Mouse (Mus musculus): ENCODE results near the gene Cd180. TPM values are rescaled to one million over a fixed set of nuclear protein-coding genes. Genes with fewer than 3 reads are reported as not detected.

Cd180 gene
- polyA plus RNA-seq, 1 experiment from 2014 or later: 0.67 TPM

DNA sequence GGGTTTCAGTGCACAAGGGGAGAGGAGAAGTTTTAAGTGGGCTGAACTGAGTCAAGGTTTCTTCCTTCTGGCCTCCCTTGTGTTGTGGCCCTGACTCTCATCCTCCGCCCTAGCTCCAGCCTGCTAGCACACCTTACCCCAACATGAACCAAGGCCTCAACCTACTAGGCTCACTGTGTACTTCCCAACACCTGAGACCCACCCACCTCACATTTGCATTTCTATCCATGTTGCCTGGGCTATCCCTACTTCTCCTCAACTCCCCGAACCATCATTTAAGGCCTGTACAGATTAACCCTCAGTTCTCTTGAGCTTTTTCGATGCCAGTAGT is 51.9 kb downstream of the Cd180 start:
- WGBS: 99% methylated on average over 3 of the region's 3 CpGs
- H3K9me3 ChIP-seq (ENCODE audit: control insufficient read depth, low read length): no peaks in the 10 kb centered on the region
- H3K4me1 ChIP-seq (ENCODE audit: control insufficient read depth, insufficient read depth, low read length): no peaks in the 10 kb centered on the region
- no peaks in the 10 kb centered on the region for H3K27me3 ChIP-seq (ENCODE audit: control insufficient read depth, insufficient read depth, low read length)
- no peak overlapping the region for H3K4me3 ChIP-seq (ENCODE audit: low read depth, low read length)
- no peak overlapping the region for H3K4me2 ChIP-seq
- DNase-seq (ENCODE audit: low spot score, missing footprints) (no peak), ATAC-seq (ENCODE audit: low FRiP score) (peak; percentile 52; the same call in 1 of the 2 replicates)
- no peaks in the 10 kb centered on the region for H3K36me3 ChIP-seq (ENCODE audit: control insufficient read depth, insufficient read depth, low read length)
- H3K27ac ChIP-seq (ENCODE audit: low read depth, low read length): no peak overlapping the region
- no peak overlapping the region for H3K9ac ChIP-seq (ENCODE audit: low read length)

GRCm38 (mm10) chr13:102745626-102746342 is 52.4 kb downstream of the Cd180 start:
- WGBS: 83% methylated on average over 9 of the region's 9 CpGs

GRCm38 (mm10) chr13:102746803-102747561 is 53.6 kb downstream of the Cd180 start:
- ATAC-seq (ENCODE audit: low FRiP score) (no peak), DNase-seq (ENCODE audit: low spot score, missing footprints) (no peak)
- Histone ChIP-seq H3K4me2 (no peak overlapping the region), H3K27ac (ENCODE audit: low read depth, low read length) (no peak overlapping the region), H3K9ac (ENCODE audit: low read length) (no peak overlapping the region), H3K4me1 (ENCODE audit: control insufficient read depth, insufficient read depth, low read length) (no peaks in the 10 kb centered on the region), H3K36me3 (ENCODE audit: control insufficient read depth, insufficient read depth, low read length) (no peaks in the 10 kb centered on the region), H3K9me3 (ENCODE audit: control insufficient read depth, low read length) (no peaks in the 10 kb centered on the region), H3K4me3 (ENCODE audit: low read depth, low read length) (no peak overlapping the region), H3K27me3 (ENCODE audit: control insufficient read depth, insufficient read depth, low read length) (no peaks in the 10 kb centered on the region)
- 93% methylated on average over 17 of the region's 17 CpGs for WGBS

More at GRCm38 (mm10) chr13:102745626-102746342, 52.4 kb downstream of the Cd180 start:
- DNase-seq (ENCODE audit: low spot score, missing footprints) (peak; percentile 59), ATAC-seq (ENCODE audit: low FRiP score) (no peak)
- Histone ChIP-seq H3K9ac (ENCODE audit: low read length) (no peak overlapping the region), H3K27me3 (ENCODE audit: control insufficient read depth, insufficient read depth, low read length) (no peaks in the 10 kb centered on the region), H3K36me3 (ENCODE audit: control insufficient read depth, insufficient read depth, low read length) (no peaks in the 10 kb centered on the region), H3K27ac (ENCODE audit: low read depth, low read length) (no peak overlapping the region), H3K4me2 (no peak overlapping the region), H3K9me3 (ENCODE audit: control insufficient read depth, low read length) (no peaks in the 10 kb centered on the region), H3K4me1 (ENCODE audit: control insufficient read depth, insufficient read depth, low read length) (no peaks in the 10 kb centered on the region), H3K4me3 (ENCODE audit: low read depth, low read length) (no peak overlapping the region)

DNA sequence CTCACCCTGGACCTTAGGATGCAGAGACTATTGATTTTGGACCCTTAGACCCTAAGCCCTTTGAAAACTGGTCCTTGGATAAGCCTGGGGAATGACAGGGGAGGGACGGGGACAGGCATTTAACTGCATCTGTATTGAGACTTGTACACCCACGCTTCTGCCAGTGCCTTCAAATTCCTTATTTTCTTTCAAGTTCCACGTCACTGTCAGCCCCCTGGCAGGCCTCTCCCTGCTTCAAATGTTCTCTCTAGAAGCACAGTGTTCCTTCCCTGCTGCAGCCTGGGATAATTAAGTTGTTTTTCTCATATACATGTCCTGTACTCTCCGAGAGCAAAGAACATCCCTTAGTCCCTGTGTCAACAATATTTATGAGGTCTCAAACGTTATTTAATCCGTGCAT is 55.8 kb downstream of the Cd180 start:
- H3K9ac ChIP-seq (ENCODE audit: low read length): no peak overlapping the region
- no peak overlapping the region for H3K4me2 ChIP-seq
- H3K27me3 ChIP-seq (ENCODE audit: control insufficient read depth, insufficient read depth, low read length): no peaks in the 10 kb centered on the region
- WGBS: 69% methylated on average over 6 of the region's 6 CpGs
- no peaks in the 10 kb centered on the region for H3K4me1 ChIP-seq (ENCODE audit: control insufficient read depth, insufficient read depth, low read length)
- no peaks in the 10 kb centered on the region for H3K36me3 ChIP-seq (ENCODE audit: control insufficient read depth, insufficient read depth, low read length)
- ATAC-seq (ENCODE audit: low FRiP score) (no peak), DNase-seq (ENCODE audit: low spot score, missing footprints) (no peak)
- no peaks in the 10 kb centered on the region for H3K9me3 ChIP-seq (ENCODE audit: control insufficient read depth, low read length)
- H3K27ac ChIP-seq (ENCODE audit: low read depth, low read length): no peak overlapping the region
- H3K4me3 ChIP-seq (ENCODE audit: low read depth, low read length): no peak overlapping the region

DNA sequence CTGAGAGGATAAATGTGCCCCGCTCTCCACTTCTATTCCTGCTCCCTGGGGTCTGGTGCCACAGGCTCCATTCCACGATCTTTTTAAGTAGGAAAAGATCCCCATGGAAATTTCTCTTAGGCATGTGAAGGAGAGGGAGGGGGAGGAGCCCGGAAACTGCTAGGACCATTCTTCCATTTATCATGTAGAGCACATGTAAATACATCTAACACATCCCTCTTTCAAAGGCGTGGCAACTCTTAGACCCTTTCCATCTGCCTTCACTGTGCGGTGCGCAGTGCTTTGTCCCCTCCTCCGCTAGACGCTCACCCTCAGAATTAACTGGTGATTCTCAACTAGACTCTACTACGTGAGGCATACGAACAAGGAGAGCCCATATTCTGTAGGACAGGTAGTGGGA is 56.5 kb downstream of the Cd180 start:
- H3K27me3 ChIP-seq (ENCODE audit: control insufficient read depth, insufficient read depth, low read length): no peaks in the 10 kb centered on the region
- ATAC-seq (ENCODE audit: low FRiP score): no peak
- 90% methylated on average over 10 of the region's 10 CpGs for WGBS

DNA sequence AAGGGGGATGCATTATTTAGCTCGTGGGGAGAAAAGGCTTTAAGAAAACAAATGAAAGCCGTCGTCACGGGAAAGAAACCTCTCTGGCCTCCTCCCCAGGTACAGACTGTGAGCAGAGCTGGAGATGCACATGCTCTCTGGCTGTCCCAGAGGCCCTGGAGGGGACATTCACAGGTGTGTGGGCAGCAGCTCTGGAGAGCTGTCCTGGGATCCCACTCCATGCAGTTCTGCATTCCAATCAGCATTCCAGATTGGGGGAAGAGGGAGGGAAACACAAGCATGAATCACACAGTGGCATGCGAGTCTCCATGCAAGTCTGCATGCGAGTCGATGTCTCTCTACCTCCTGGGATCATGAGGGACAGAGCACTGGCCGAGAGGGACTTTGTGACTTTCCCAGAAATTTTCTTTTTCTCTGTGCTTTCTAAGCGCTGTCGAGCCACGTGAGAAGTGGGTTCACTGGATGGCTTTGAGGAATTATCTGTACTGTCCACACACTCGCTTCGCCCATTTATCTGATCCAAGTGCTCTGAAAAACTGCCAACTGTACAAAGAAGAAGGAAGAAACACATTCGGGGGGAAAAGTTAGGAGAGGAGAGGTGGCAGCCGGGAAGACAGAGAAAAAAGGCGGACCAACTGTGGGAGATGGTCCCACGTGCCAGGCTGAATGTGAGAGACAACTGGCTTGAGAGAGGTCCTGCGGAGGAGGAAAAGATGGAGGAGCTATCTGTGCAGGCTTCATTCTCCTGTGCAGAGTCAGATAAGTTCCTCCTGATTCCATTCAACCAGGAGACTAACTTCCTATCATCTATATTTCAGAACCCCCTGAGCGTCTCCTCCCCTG is 60.6 kb downstream of the Cd180 start:
- WGBS: 89% methylated on average over 19 of the region's 19 CpGs
- no peak overlapping the region for H3K4me2 ChIP-seq
- H3K4me1 ChIP-seq (ENCODE audit: control insufficient read depth, insufficient read depth, low read length): no peaks in the 10 kb centered on the region
- no peak overlapping the region for H3K9ac ChIP-seq (ENCODE audit: low read length)
- H3K36me3 ChIP-seq (ENCODE audit: control insufficient read depth, insufficient read depth, low read length): no peaks in the 10 kb centered on the region
- ATAC-seq (ENCODE audit: low FRiP score) (no peak), DNase-seq (ENCODE audit: low spot score, missing footprints) (no peak)
- no peak overlapping the region for H3K4me3 ChIP-seq (ENCODE audit: low read depth, low read length)
- H3K9me3 ChIP-seq (ENCODE audit: control insufficient read depth, low read length): no peaks in the 10 kb centered on the region
- no peaks in the 10 kb centered on the region for H3K27me3 ChIP-seq (ENCODE audit: control insufficient read depth, insufficient read depth, low read length)
- H3K27ac ChIP-seq (ENCODE audit: low read depth, low read length): no peak overlapping the region

More for the DNA sequence above, 56.5 kb downstream of the Cd180 start:
- no peak overlapping the region for H3K4me2 ChIP-seq
- H3K27ac ChIP-seq (ENCODE audit: low read depth, low read length): no peak overlapping the region
- no peaks in the 10 kb centered on the region for H3K36me3 ChIP-seq (ENCODE audit: control insufficient read depth, insufficient read depth, low read length)
- H3K9me3 ChIP-seq (ENCODE audit: control insufficient read depth, low read length): no peaks in the 10 kb centered on the region
- no peak for DNase-seq (ENCODE audit: low spot score, missing footprints)
- H3K4me3 ChIP-seq (ENCODE audit: low read depth, low read length): no peak overlapping the region
- H3K4me1 ChIP-seq (ENCODE audit: control insufficient read depth, insufficient read depth, low read length): no peaks in the 10 kb centered on the region
- H3K9ac ChIP-seq (ENCODE audit: low read length): no peak overlapping the region

GRCm38 (mm10) chr13:102755124-102755523 is 61.8 kb downstream of the Cd180 start:
- ATAC-seq (ENCODE audit: low FRiP score): no peak
- DNase-seq (ENCODE audit: low spot score, missing footprints): no peak
- H3K27me3 ChIP-seq (ENCODE audit: control insufficient read depth, insufficient read depth, low read length): no peaks in the 10 kb centered on the region
- H3K4me3 ChIP-seq (ENCODE audit: low read depth, low read length): no peak overlapping the region
- H3K9me3 ChIP-seq (ENCODE audit: control insufficient read depth, low read length): no peaks in the 10 kb centered on the region
- no peak overlapping the region for H3K27ac ChIP-seq (ENCODE audit: low read depth, low read length)
- H3K36me3 ChIP-seq (ENCODE audit: control insufficient read depth, insufficient read depth, low read length): no peaks in the 10 kb centered on the region
- WGBS: 95% methylated on average over 8 of the region's 8 CpGs
- H3K4me1 ChIP-seq (ENCODE audit: control insufficient read depth, insufficient read depth, low read length): no peaks in the 10 kb centered on the region
- H3K4me2 ChIP-seq: no peak overlapping the region
- no peak overlapping the region for H3K9ac ChIP-seq (ENCODE audit: low read length)

DNA sequence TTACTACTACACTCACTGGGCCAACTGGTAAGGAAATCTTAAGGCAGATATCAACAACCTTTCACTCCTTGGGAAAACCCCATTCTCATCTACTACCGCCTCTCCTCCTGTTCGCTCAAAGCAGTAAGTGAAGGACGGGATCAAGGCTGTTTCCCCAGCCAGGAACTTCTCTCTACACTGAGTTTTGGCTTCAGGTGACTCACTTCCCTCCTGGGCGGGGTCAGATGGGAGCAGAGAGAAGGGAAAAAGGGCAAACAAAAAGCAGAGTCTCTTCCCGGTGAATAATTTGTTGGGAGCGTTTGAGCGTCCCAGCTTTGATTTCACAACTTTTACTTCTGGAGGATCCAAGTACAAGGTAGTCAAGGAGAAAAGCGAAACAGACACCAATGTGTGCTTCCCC is 62.7 kb downstream of the Cd180 start:
- WGBS: 95% methylated on average over 8 of the region's 8 CpGs
- Histone ChIP-seq H3K27me3 (ENCODE audit: control insufficient read depth, insufficient read depth, low read length) (no peaks in the 10 kb centered on the region), H3K27ac (ENCODE audit: low read depth, low read length) (no peak overlapping the region), H3K4me3 (ENCODE audit: low read depth, low read length) (no peak overlapping the region), H3K9me3 (ENCODE audit: control insufficient read depth, low read length) (no peaks in the 10 kb centered on the region), H3K4me1 (ENCODE audit: control insufficient read depth, insufficient read depth, low read length) (no peaks in the 10 kb centered on the region), H3K4me2 (no peak overlapping the region), H3K36me3 (ENCODE audit: control insufficient read depth, insufficient read depth, low read length) (no peaks in the 10 kb centered on the region; the same call in 1 of the 2 replicates), H3K9ac (ENCODE audit: low read length) (no peak overlapping the region)
- DNase-seq (ENCODE audit: low spot score, missing footprints) (peak; percentile 35), ATAC-seq (ENCODE audit: low FRiP score) (no peak)

DNA sequence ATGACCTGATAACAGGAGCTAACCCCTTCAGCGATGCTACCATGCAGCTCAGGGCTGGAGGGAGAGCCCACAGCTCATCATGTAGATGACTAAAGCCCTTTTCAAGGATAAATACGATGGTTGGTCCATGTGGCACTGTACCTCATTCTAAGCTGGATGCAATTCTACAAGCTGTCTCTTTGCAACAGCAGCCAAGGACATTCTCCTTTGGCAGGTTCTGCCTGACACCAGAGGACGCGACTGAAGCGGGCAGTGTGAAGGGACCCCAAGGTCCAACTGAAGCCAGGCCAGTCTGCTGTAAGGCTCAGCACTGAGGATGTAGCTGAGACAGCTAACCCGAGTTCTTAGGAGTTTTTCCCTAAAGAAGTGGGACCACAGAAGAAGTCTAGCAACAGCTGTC is 64.7 kb downstream of the Cd180 start:
- Histone ChIP-seq H3K4me2 (no peak overlapping the region), H3K4me3 (ENCODE audit: low read depth, low read length) (no peak overlapping the region), H3K27me3 (ENCODE audit: control insufficient read depth, insufficient read depth, low read length) (no peaks in the 10 kb centered on the region), H3K36me3 (ENCODE audit: control insufficient read depth, insufficient read depth, low read length) (no peaks in the 10 kb centered on the region; the same call in 1 of the 2 replicates), H3K9me3 (ENCODE audit: control insufficient read depth, low read length) (no peaks in the 10 kb centered on the region), H3K9ac (ENCODE audit: low read length) (no peak overlapping the region), H3K4me1 (ENCODE audit: control insufficient read depth, insufficient read depth, low read length) (no peaks in the 10 kb centered on the region), H3K27ac (ENCODE audit: low read depth, low read length) (no peak overlapping the region)
- DNase-seq (ENCODE audit: low spot score, missing footprints) (peak; percentile 31), ATAC-seq (ENCODE audit: low FRiP score) (no peak)
- WGBS: 95% methylated on average over 6 of the region's 6 CpGs
